Mouse (Mus musculus) kidney, embryonic 16.5 days (tissue): ENCODE measurements at regions not wholly inside any gene's neighbourhood (a gene's known extent, or its start where the extent isn't known, plus 50 kb on each side); places are given as distances from the start of the nearest gene placed in this dataset.

ENCODE experiments used
- ATAC-seq: fragments of 200-750 bp; cut with Nextera tagmentation; 2 replicates; pipeline ENCODE4 v1.8.0; 2017; ENCODE audit warnings: moderate TSS enrichment; ENCODE audit not compliant: low FRiP score, low TSS enrichment
- H3K27ac ChIP-seq: fragments of 300-500 bp; sonication (generic); 2 replicates; pipeline ENCODE4 v1.5.1; 2014; ENCODE audit warnings: low read length
- H3K27me3 ChIP-seq: fragments of 300-500 bp; sonication (generic); 2 replicates; pipeline ENCODE4 v1.6.1; 2014; ENCODE audit warnings: low read length, control low read depth, mixed read lengths; ENCODE audit not compliant: insufficient read depth
- H3K36me3 ChIP-seq: fragments of 300-500 bp; sonication (generic); 2 replicates; pipeline ENCODE4 v1.6.1; 2014; ENCODE audit warnings: low read length, control low read depth, mixed read lengths; ENCODE audit not compliant: insufficient read depth
- H3K4me1 ChIP-seq: fragments of 300-500 bp; sonication (generic); 2 replicates; pipeline ENCODE4 v1.6.1; 2014; ENCODE audit warnings: low read length, control low read depth, mixed read lengths; ENCODE audit not compliant: insufficient read depth
- H3K4me2 ChIP-seq: fragments of 300-500 bp; sonication (generic); replicated peaks from 2 replicates; pipeline ENCODE4 v1.6.1; 2014; ENCODE audit warnings: low read depth, low read length
- H3K4me3 ChIP-seq: fragments of 300-500 bp; sonication (generic); 2 replicates; pipeline ENCODE4 v1.5.1; 2014; ENCODE audit warnings: mild to moderate bottlenecking, low read length
- H3K9ac ChIP-seq: fragments of 300-500 bp; sonication (generic); replicated peaks from 2 replicates; pipeline ENCODE4 v1.6.1; 2014; ENCODE audit warnings: low read length
- H3K9me3 ChIP-seq: fragments of 300-500 bp; sonication (generic); 2 replicates; pipeline ENCODE4 v1.6.1; 2016; ENCODE audit warnings: low read length, control low read depth
- WGBS: fragments of 180-500 bp; shearing (Covaris S2); extraction: QIAGEN DNeasy Blood & Tissue Kit; methylation state at CpG from one replicate; pipeline ENCODE4 v1.1.7; 2014; 5-methylcytosine and 5-hydroxymethylcytosine counted together

DNA sequence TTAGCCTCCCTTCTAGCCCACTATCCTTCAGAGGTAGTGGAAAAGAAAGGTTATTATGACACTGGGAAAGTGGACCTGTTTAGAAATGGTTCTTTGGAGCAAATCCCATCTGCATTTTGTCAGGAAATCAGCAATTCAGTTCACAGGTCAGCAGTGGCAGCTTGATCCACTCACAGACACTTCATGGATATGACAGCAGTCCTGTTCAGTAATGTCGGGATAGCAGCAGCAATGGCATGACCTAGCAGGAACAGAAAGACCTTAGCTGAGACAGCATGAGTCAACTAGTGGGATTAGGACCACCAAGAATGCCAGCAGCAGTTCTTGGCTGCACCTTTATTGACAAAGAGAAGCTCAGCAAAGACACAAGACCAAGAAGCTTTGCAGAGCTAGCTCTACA is 365.8 kb upstream of the Tmem132c start:
- H3K4me1 ChIP-seq = no peaks in the 10 kb centered on the region
- ATAC-seq = no peak

DNA sequence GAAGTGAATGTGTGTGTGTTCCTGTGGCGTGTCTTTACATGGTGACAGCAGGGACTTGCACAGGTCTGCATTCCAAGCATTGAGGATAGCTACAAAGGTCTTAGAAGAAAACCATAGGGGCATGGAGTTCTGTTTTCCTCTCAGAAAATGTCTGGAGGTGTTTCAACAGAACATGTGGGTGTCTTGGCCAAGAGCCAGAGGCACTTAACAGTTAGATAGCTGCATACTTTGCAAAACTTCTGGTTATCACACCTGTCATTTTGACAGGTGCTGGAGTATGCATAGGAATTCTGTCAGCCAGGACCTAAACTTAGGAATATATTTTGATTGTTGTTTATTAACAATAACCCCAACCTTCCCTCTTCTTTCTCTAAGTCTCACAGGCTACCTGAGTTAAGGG is 350.9 kb upstream of the Tmem132c start:
- H3K36me3 ChIP-seq = no peaks in the 10 kb centered on the region
- no peak overlapping the region for H3K4me2 ChIP-seq
- H3K9me3 ChIP-seq = 0 out of 2 replicates have a peak, but pooled peaks cover 3% of the 10 kb centered on the region
- no peak overlapping the region for H3K4me3 ChIP-seq
- no peak for ATAC-seq
- H3K4me1 ChIP-seq = no peaks in the 10 kb centered on the region
- H3K27me3 ChIP-seq = no peaks in the 10 kb centered on the region
- H3K9ac ChIP-seq = no peak overlapping the region
- WGBS = 83% methylated on average over 1 of the region's 1 CpGs
- H3K27ac ChIP-seq = no peak overlapping the region

More for the DNA sequence above, 365.8 kb upstream of the Tmem132c start:
- Histone ChIP-seq H3K4me2 (no peak overlapping the region), H3K9me3 (peaks cover 4% of the 10 kb centered on the region; the same call in 1 of the 2 replicates), H3K4me3 (no peak overlapping the region), H3K36me3 (no peaks in the 10 kb centered on the region), H3K27me3 (no peaks in the 10 kb centered on the region), H3K9ac (no peak overlapping the region), H3K27ac (no peak overlapping the region)
- WGBS = 76% methylated on average over 1 of the region's 1 CpGs

DNA sequence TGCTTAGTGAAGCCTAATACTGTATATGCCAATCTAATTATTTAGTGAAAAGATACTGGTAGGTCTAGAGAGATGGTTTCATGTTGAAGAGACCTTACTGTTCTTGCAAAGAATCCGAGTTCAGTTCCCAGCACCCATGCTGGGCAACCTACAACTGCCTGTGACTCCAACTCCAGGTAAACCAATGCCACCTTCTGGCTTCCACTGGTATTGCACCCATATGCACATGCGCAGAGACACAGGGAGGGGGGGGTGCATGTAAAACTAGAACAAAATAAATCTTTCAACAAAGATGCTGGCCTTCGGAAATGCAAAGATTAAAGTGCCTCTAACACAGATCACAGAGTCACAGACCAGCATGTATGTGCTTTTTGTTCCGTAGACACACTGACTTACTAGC is 348.5 kb upstream of the Tmem132c start:
- H3K27me3 ChIP-seq = no peaks in the 10 kb centered on the region
- 0 out of 2 replicates have a peak, but pooled peaks cover 3% of the 10 kb centered on the region for H3K9me3 ChIP-seq
- H3K27ac ChIP-seq = no peak overlapping the region
- ATAC-seq = no peak
- H3K4me2 ChIP-seq = no peak overlapping the region
- no peaks in the 10 kb centered on the region for H3K36me3 ChIP-seq
- no peak overlapping the region for H3K9ac ChIP-seq
- H3K4me1 ChIP-seq = no peaks in the 10 kb centered on the region
- no peak overlapping the region for H3K4me3 ChIP-seq
- 92% methylated on average over 4 of the region's 4 CpGs for WGBS

DNA sequence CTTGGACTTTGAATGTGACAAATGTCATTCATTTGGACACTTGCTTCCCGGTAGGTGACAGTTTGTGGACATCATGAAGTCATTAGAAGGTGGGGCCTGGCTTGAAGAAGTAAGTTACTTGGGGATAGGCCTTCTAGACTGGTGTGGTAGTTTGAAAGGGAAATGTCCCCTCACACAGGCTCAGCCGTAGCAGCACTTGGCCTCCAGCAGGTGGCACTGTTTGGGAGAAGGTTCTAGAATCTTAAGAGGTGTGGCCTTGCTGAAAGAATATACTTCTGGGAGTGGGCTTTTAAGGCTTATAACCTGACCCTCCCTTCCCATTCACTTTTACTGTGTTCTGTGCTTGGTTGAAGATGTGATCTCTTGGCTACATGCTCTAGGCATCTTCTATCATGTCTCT is 331.5 kb upstream of the Tmem132c start:
- 87% methylated on average over 2 of the region's 2 CpGs for WGBS

DNA sequence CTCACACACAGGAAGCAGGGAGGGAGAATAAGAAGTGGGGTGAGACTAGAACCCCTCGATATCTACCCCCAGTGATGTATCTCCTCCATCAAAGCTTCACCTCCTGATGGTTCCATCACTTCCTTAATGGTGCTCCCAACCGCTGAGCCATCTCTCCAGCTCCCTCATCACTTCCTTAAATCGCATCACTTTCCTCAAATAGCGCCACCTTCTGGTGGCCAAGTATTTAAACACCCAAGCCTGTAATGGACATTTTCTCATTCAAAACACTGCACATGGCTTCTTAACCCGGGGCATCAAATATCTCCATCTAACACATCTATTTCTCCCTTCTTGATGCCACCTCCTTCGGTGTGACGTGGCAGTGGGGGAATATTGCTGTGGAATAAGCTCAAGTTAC is 324.3 kb upstream of the Tmem132c start:
- H3K27me3 ChIP-seq = no peaks in the 10 kb centered on the region
- no peak overlapping the region for H3K27ac ChIP-seq
- H3K4me1 ChIP-seq = no peaks in the 10 kb centered on the region
- H3K36me3 ChIP-seq = no peaks in the 10 kb centered on the region
- 77% methylated on average over 7 of the region's 7 CpGs for WGBS
- no peak overlapping the region for H3K4me3 ChIP-seq
- ATAC-seq = no peak
- H3K9ac ChIP-seq = no peak overlapping the region
- H3K9me3 ChIP-seq = no peaks in the 10 kb centered on the region
- H3K4me2 ChIP-seq = no peak overlapping the region

More for the DNA sequence above, 331.5 kb upstream of the Tmem132c start:
- no peaks in the 10 kb centered on the region for H3K4me1 ChIP-seq
- no peak for ATAC-seq
- no peaks in the 10 kb centered on the region for H3K9me3 ChIP-seq
- no peak overlapping the region for H3K9ac ChIP-seq
- H3K36me3 ChIP-seq = no peaks in the 10 kb centered on the region
- H3K27me3 ChIP-seq = no peaks in the 10 kb centered on the region
- no peak overlapping the region for H3K4me2 ChIP-seq
- no peak overlapping the region for H3K27ac ChIP-seq
- H3K4me3 ChIP-seq = no peak overlapping the region

DNA sequence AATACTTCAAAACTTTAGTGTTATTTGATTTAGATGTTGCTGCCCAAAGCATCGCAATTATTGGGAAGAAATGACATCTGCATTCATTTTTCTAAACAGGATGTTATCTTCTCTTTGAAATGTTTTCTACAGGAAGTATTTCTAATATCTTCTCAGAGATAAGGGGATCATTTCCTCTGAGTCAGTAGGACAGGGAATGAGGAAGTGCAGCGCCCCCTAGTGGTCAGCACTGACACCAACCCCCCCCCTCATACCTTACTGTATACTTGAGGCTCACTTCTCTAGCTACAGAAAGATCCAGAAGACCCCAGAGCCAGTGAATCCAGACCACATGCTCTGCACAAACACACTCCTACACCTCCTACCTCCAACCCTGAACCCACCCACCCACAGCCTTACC is 308.1 kb upstream of the Tmem132c start:
- no peak for ATAC-seq
- 45% methylated on average over 2 of the region's 2 CpGs for WGBS

DNA sequence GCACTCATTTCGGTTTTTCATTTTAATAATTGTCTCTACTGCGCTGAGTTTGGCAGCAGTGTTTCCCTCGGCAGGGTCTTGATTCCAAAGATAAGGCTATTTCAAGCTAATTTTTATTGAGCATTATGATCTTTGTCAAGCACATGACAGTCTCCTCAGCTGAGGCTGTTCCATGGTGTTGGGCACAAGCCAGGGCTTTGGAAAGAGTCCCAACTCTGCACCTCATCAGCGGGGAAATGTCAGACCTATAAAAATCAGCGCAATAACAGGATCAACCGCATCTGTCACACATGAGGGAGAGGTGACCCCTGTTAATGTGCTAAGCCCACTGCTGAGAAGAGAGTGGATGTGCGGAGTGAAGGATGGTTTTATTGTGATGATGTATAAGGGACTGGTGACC is 296.7 kb upstream of the Tmem132c start:
- whole genome bisulfite sequencing = 71% methylated on average over 7 of the region's 7 CpGs
- H3K9me3 ChIP-seq = no peaks in the 10 kb centered on the region

More for the DNA sequence above, 308.1 kb upstream of the Tmem132c start:
- H3K27ac ChIP-seq = no peak overlapping the region
- peaks cover 6% of the 10 kb centered on the region; the same call in 1 of the 2 replicates for H3K9me3 ChIP-seq
- no peaks in the 10 kb centered on the region for H3K4me1 ChIP-seq
- H3K4me2 ChIP-seq = no peak overlapping the region
- H3K9ac ChIP-seq = no peak overlapping the region
- H3K4me3 ChIP-seq = no peak overlapping the region
- H3K36me3 ChIP-seq = no peaks in the 10 kb centered on the region
- no peaks in the 10 kb centered on the region for H3K27me3 ChIP-seq

DNA sequence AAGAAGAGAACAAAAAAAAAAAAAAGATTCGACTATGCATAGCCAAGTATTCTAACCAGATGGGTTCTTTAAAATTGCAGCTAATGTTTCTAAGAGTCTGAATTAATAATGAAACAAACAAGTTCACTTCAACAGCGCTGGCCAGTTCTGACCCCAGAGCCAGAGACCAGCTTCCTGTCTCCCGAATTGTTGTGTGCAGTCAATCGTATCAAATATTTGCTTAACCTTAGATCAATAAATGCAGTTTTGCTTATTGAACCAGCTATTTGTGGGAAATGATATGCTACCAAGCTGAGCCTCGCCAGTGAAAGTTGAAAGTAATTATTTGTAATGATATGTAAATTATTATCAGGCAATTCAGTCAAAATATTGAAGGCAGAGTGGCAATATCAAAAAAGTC is 287.4 kb upstream of the Tmem132c start:
- 50% methylated on average over 5 of the region's 5 CpGs for WGBS
- no peak for ATAC-seq

More for the DNA sequence above, 296.7 kb upstream of the Tmem132c start:
- ATAC-seq = no peak
- Histone ChIP-seq H3K36me3 (no peaks in the 10 kb centered on the region), H3K27ac (no peak overlapping the region), H3K27me3 (no peaks in the 10 kb centered on the region), H3K9ac (no peak overlapping the region), H3K4me1 (no peaks in the 10 kb centered on the region), H3K4me3 (no peak overlapping the region), H3K4me2 (no peak overlapping the region)

DNA sequence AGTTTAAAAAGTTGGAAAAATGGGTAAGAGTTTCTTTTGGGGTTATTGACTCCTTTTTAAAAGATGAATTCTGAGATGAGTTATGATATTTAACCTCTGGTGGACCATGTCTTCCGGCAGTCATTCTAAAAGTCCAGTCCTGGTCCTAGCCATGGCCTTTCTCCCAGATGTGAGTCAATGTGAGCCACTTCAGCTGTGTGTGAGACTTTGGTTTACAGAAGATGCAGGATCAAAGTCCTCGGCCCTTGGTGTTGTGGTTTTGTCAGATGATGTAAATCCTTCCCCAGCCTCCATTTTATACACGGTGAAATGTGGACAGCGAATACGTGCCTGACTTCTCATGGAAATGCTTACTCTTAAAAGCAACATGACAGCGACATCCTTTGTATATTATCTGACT is 287.0 kb upstream of the Tmem132c start:
- Histone ChIP-seq H3K36me3 (no peaks in the 10 kb centered on the region), H3K4me3 (no peak overlapping the region), H3K27me3 (no peaks in the 10 kb centered on the region), H3K4me2 (no peak overlapping the region), H3K4me1 (no peaks in the 10 kb centered on the region), H3K27ac (no peak overlapping the region), H3K9me3 (no peaks in the 10 kb centered on the region; the same call in 1 of the 2 replicates), H3K9ac (no peak overlapping the region)
- no peak for ATAC-seq
- 77% methylated on average over 6 of the region's 6 CpGs for WGBS

More for the DNA sequence above, 287.4 kb upstream of the Tmem132c start:
- no peaks in the 10 kb centered on the region for H3K36me3 ChIP-seq
- no peaks in the 10 kb centered on the region; the same call in 1 of the 2 replicates for H3K9me3 ChIP-seq
- no peaks in the 10 kb centered on the region for H3K27me3 ChIP-seq
- no peak overlapping the region for H3K9ac ChIP-seq
- H3K4me2 ChIP-seq = no peak overlapping the region
- H3K4me3 ChIP-seq = no peak overlapping the region
- no peak overlapping the region for H3K27ac ChIP-seq
- H3K4me1 ChIP-seq = no peaks in the 10 kb centered on the region

DNA sequence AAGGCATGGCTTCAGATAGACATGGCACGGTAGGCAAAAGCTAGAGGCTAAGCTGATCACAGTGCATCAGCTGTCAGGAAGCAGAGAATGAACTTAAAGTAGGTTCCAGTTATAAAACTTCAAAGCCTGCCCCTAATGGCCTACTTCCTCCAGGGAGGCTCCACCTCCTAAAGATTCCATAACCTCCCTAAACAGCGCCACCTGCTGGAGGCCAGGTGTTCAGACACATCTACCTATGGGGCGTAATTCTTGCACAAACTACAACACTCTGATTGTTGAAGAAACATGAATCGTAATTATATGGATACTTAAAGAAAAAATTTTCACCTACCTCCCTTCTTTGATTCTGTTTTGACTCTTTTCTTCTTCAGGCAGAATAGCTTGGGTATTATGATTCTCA is 277.0 kb upstream of the Tmem132c start:
- Histone ChIP-seq H3K9ac (no peak overlapping the region), H3K36me3 (no peaks in the 10 kb centered on the region), H3K9me3 (peaks cover 3% of the 10 kb centered on the region; the same call in 1 of the 2 replicates), H3K4me1 (no peaks in the 10 kb centered on the region), H3K27ac (no peak overlapping the region), H3K27me3 (no peaks in the 10 kb centered on the region), H3K4me2 (no peak overlapping the region), H3K4me3 (no peak overlapping the region)
- ATAC-seq = no peak
- 93% methylated on average over 4 of the region's 4 CpGs for WGBS
